Mouse (Mus musculus) MEL (cell line): ENCODE data around the gene Bphl.

Experiments
- CTCF ChIP-seq, 3 experiments: IDR thresholded peaks in 2 of 3; conservative IDR thresholded peaks in 1 of 3; 2 replicates each; pipeline ENCODE4 v1.5.1; 2011 to 2012; ENCODE audit warnings: low read length in 3 of 3, low read depth in 2 of 3, mild to moderate bottlenecking in 2 of 3, improper control_type of control experiment in 1 of 3, inconsistent platforms in 1 of 3, mixed read lengths in 1 of 3, moderate library complexity in 1 of 3; ENCODE audit not compliant: control insufficient read depth in 1 of 3, insufficient read depth in 1 of 3, poor library complexity in 1 of 3, severe bottlenecking in 1 of 3
- USF1 ChIP-seq: IDR thresholded peaks from 2 replicates; pipeline ENCODE4 v1.6.1; 2014; ENCODE audit warnings: low read depth, mild to moderate bottlenecking, inconsistent platforms, low read length, improper control_type of control experiment, moderate library complexity

DNA sequence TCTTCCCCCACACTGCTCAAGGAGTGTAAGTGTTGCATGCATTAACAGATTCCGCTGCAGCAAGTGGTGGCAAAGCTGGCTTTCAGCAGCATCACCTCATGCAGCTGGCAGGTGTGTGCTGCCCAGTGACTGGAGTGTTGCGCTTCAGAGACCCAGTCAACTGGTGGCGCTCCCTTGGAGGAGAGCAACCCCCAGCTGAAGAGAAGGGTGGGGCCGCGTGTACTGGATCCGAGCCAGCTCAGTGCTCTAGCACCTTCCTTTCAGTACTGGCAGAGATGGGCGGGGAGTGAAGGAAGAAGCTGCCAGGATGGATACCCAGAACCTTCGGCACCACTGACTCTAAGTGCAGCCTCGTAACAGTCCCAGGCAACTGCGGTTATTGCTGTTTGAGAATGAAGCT lies 25.1 kb downstream of the Bphl start:
- TF ChIP-seq USF1 (no peak), CTCF (IDR thresholded peaks at IDR 0.05 in 2 of 3, conservative IDR thresholded peaks at IDR 0.05 in 1 of 3; ENCODE audit: control insufficient read depth in 1 of 3, insufficient read depth in 1 of 3, low read depth in 2 of 3, low read length in 3 of 3, poor library complexity in 1 of 3, severe bottlenecking in 1 of 3) (no peak)
